Mouse (Mus musculus): ENCODE measurements at regions not wholly inside any gene's neighbourhood (a gene's known extent, or its start where the extent isn't known, plus 50 kb on each side); places are given as distances from the start of the nearest gene placed in this dataset.

DNA sequence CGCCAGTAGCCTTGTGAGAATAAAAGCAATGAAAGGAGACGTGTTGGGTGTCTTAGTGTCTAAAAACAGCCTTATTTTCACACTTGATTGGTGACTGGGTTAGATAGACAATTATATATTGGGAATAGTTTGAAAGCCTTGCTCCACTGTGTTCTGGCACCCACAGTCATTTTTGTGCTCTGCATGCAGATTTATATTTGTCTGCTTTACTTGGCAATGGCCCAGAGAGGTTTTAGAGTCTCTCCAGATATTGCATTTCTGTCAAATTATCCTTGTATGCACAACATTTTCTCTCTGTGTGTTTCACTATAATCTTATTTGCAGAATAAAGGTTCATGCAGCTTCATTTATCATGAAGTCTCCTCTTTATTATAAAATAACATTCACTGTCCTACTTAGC, 250.2 kb upstream of the Gcfc2 start:
- TF ChIP-seq CTCF (conservative IDR thresholded peaks at IDR 0.05 in 1 of 2, IDR thresholded peaks at IDR 0.05 in 1 of 2; ENCODE audit: low read depth in 2 of 2, low read length in 2 of 2) (no peak), POLR2A (IDR thresholded peaks at IDR 0.05; ENCODE audit: low read depth, low read length) (no peak), NRF1 (IDR thresholded peaks at IDR 0.05; ENCODE audit: low read depth, low read length) (no peak), POLR2AphosphoS2 (IDR thresholded peaks at IDR 0.05; ENCODE audit: low read depth, low read length) (no peak), E2F4 (IDR thresholded peaks at IDR 0.05; ENCODE audit: insufficient replicate concordance, low read depth, low read length) (no peak), CHD2 (IDR thresholded peaks at IDR 0.05; ENCODE audit: low read length) (no peak), JUN (IDR thresholded peaks at IDR 0.05; ENCODE audit: insufficient read depth, low read depth, low read length) (no peak), JUND (conservative IDR thresholded peaks at IDR 0.05; ENCODE audit: low read depth, low read length) (no peak), EP300 (IDR thresholded peaks at IDR 0.05; ENCODE audit: low read length) (no peak), ZMIZ1 (IDR thresholded peaks at IDR 0.05; ENCODE audit: low read depth, low read length) (no peak), IRF4 (IDR thresholded peaks at IDR 0.05; ENCODE audit: low read depth, low read length) (no peak), SIN3A (IDR thresholded peaks at IDR 0.05; ENCODE audit: low read length) (no peak), SMC3 (IDR thresholded peaks at IDR 0.05; ENCODE audit: low read depth, low read length) (no peak), TCF12 (IDR thresholded peaks at IDR 0.05; ENCODE audit: low read depth, low read length) (no peak)

Data from CH12.LX (cell line).